Mouse (Mus musculus) kidney, embryonic 15.5 days (tissue): ENCODE data around the gene Lnx1. TPM values are rescaled to one million over a fixed set of nuclear protein-coding genes. Genes with fewer than 3 reads are reported as not detected.

Experiments
- ATAC-seq: fragments of 200-750 bp; cut with Nextera tagmentation; replicated peaks from 2 replicates; pipeline ENCODE4 v1.8.0; 2017; ENCODE audit warnings: moderate TSS enrichment; ENCODE audit not compliant: low FRiP score
- H3K27ac ChIP-seq: fragments of 300-500 bp; sonication (generic); 2 replicates; pipeline ENCODE4 v1.5.1; 2015; ENCODE audit warnings: mild to moderate bottlenecking, inconsistent platforms
- H3K27me3 ChIP-seq: fragments of 300-500 bp; sonication (generic); 2 replicates; pipeline ENCODE4 v1.6.1; 2015; ENCODE audit warnings: inconsistent platforms
- H3K36me3 ChIP-seq: fragments of 300-500 bp; sonication (generic); 2 replicates; pipeline ENCODE4 v1.6.1; 2015; ENCODE audit warnings: inconsistent platforms
- H3K4me1 ChIP-seq: fragments of 300-500 bp; sonication (generic); 2 replicates; pipeline ENCODE4 v1.6.1; 2015; ENCODE audit warnings: inconsistent platforms
- H3K4me2 ChIP-seq: fragments of 300-500 bp; sonication (generic); 2 replicates; pipeline ENCODE4 v1.6.1; 2015; ENCODE audit warnings: moderate library complexity, mild to moderate bottlenecking, inconsistent platforms
- H3K4me3 ChIP-seq: fragments of 300-500 bp; sonication (generic); replicated peaks from 2 replicates; pipeline ENCODE4 v1.5.1; 2015; ENCODE audit warnings: mild to moderate bottlenecking, inconsistent platforms
- H3K9ac ChIP-seq: fragments of 300-500 bp; sonication (generic); 2 replicates; pipeline ENCODE4 v1.6.1; 2015; ENCODE audit warnings: mild to moderate bottlenecking, inconsistent platforms
- H3K9me3 ChIP-seq: fragments of 300-500 bp; sonication (generic); replicated peaks from 2 replicates; pipeline ENCODE4 v1.6.1; 2016; ENCODE audit warnings: inconsistent platforms
- WGBS: fragments of 180-500 bp; shearing (Covaris S2); methylation state at CpG from one replicate; pipeline ENCODE4 v1.1.7; 2015; ENCODE audit warnings: mixed read lengths; 5-methylcytosine and 5-hydroxymethylcytosine counted together
- polyA plus RNA-seq: library from polyadenylated mRNA; unstranded; fragments of >200 nt; fragmentation: Nextera tagmentation; extraction: Ambion mirVana; gene quantifications from 2 replicates; pipeline ENCODE4 v1.2.1, GENCODE M21; 2015

The Lnx1 gene
- polyA plus RNA-seq, 1 experiment from 2014 or later, result 2.0 TPM

- H3K9me3 ChIP-seq, result no peaks in the 10 kb centered on the region
- no peak overlapping the region for H3K4me2 ChIP-seq
- no peak overlapping the region for H3K4me3 ChIP-seq
- H3K4me1 ChIP-seq, result no peaks in the 10 kb centered on the region
- WGBS, result 68% methylated on average over 7 of the region's 7 CpGs
- no peak overlapping the region for H3K9ac ChIP-seq
- no peaks in the 10 kb centered on the region for H3K36me3 ChIP-seq
- H3K27ac ChIP-seq, result no peak overlapping the region
- no peak for ATAC-seq
- no peaks in the 10 kb centered on the region for H3K27me3 ChIP-seq
Observed at GRCm38 (mm10) chr5:74694390-74694801, 8.3 kb downstream of the Lnx1 start.

- 69% methylated on average over 2 of the region's 2 CpGs for WGBS
- no peak overlapping the region for H3K4me3 ChIP-seq
- H3K27ac ChIP-seq, result no peak overlapping the region
Observed at GRCm38 (mm10) chr5:74693836-74694235, 8.9 kb downstream of the Lnx1 start.

DNA sequence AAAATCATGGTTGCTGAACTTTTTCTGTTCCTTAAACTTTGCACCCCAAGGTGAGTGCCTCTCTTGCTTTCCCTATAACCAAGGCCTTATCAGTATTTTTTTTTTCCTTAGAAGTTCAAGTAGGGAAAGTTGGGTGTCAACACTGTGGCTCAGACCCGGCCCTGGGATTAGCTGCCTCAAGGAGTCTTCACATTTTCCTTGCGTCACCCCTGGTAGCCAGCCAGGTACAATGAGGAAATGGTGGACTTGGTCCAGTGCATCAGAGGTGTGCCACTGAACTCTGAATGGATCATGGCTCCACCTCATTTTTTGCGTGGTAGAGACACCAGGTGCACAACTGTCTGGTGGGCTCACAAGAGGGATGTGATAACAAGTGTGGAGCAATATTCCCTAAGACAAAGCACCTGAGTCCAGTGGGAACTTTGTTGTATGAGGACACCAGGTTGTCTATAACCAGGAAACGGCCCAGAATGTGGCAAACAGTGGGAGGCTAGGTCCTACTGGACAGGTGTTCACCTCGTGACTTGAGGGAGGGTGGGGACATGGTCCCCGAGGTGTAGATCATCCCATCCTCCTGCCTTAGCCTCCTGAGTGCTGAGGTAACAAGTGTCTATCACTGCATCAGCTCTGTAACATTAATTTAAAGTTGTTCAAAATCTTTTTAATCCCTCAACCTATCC is 10.2 kb downstream of the Lnx1 start:
- H3K27ac ChIP-seq, result no peak overlapping the region
- 86% methylated on average over 6 of the region's 6 CpGs for WGBS
- no peak for ATAC-seq

More at GRCm38 (mm10) chr5:74693836-74694235, 8.9 kb downstream of the Lnx1 start:
- no peak overlapping the region for H3K9ac ChIP-seq
- no peaks in the 10 kb centered on the region for H3K27me3 ChIP-seq
- no peak overlapping the region for H3K4me2 ChIP-seq
- H3K4me1 ChIP-seq, result no peaks in the 10 kb centered on the region
- no peak for ATAC-seq
- no peaks in the 10 kb centered on the region for H3K9me3 ChIP-seq
- no peaks in the 10 kb centered on the region for H3K36me3 ChIP-seq

DNA sequence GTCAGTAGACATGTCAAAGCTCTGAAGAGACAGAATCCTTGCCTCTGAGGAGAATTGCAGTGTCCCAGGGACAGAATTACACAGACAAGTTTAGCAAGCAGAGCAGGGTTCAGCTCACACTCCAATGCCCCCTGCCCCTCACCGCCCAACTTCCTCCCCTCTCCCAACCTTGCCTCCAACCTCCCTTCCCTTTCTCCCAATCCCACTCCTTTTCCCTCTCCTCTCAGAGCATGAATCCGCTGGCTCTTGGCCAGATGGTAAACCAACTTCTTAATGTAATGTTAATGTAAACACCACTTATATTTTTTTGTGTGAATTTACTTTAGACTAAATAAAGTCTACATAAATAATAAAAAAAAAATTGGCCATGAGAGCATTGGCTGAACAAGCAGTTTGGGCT is 13.9 kb downstream of the Lnx1 start:
- H3K27ac ChIP-seq, result no peak overlapping the region
- H3K4me2 ChIP-seq, result no peak overlapping the region
- H3K9me3 ChIP-seq, result no peaks in the 10 kb centered on the region
- no peaks in the 10 kb centered on the region for H3K27me3 ChIP-seq
- H3K36me3 ChIP-seq, result no peaks in the 10 kb centered on the region
- ATAC-seq, result no peak
- H3K4me3 ChIP-seq, result no peak overlapping the region
- WGBS, result 78% methylated on average over 2 of the region's 2 CpGs
- no peak overlapping the region for H3K9ac ChIP-seq
- H3K4me1 ChIP-seq, result no peaks in the 10 kb centered on the region

More for the DNA sequence above, 10.2 kb downstream of the Lnx1 start:
- no peak overlapping the region for H3K4me3 ChIP-seq
- H3K4me2 ChIP-seq, result no peak overlapping the region
- H3K9ac ChIP-seq, result no peak overlapping the region
- no peaks in the 10 kb centered on the region for H3K4me1 ChIP-seq
- H3K36me3 ChIP-seq, result no peaks in the 10 kb centered on the region
- H3K27me3 ChIP-seq, result no peaks in the 10 kb centered on the region
- H3K9me3 ChIP-seq, result no peaks in the 10 kb centered on the region

- Histone ChIP-seq H3K4me2 (no peak overlapping the region), H3K27me3 (no peaks in the 10 kb centered on the region), H3K36me3 (no peaks in the 10 kb centered on the region), H3K4me3 (no peak overlapping the region), H3K9me3 (no peaks in the 10 kb centered on the region), H3K9ac (no peak overlapping the region), H3K27ac (no peak overlapping the region), H3K4me1 (no peaks in the 10 kb centered on the region)
- 78% methylated on average over 5 of the region's 5 CpGs for WGBS
- no peak for ATAC-seq
Observed at GRCm38 (mm10) chr5:74684944-74685343, 17.8 kb downstream of the Lnx1 start.

GRCm38 (mm10) chr5:74683832-74684231 is 18.9 kb downstream of the Lnx1 start:
- H3K4me2 ChIP-seq, result no peak overlapping the region

GRCm38 (mm10) chr5:74682735-74683134 is 20.0 kb downstream of the Lnx1 start:
- H3K27me3 ChIP-seq, result no peaks in the 10 kb centered on the region
- no peak overlapping the region for H3K4me3 ChIP-seq
- no peak overlapping the region for H3K4me2 ChIP-seq
- no peaks in the 10 kb centered on the region for H3K4me1 ChIP-seq
- H3K27ac ChIP-seq, result no peak overlapping the region
- WGBS, result 100% methylated on average over 1 of the region's 1 CpGs
- H3K9me3 ChIP-seq, result no peaks in the 10 kb centered on the region
- no peaks in the 10 kb centered on the region for H3K36me3 ChIP-seq
- ATAC-seq, result no peak
- no peak overlapping the region for H3K9ac ChIP-seq

More at GRCm38 (mm10) chr5:74683832-74684231, 18.9 kb downstream of the Lnx1 start:
- ATAC-seq, result no peak
- H3K4me1 ChIP-seq, result no peaks in the 10 kb centered on the region
- 62% methylated on average over 2 of the region's 2 CpGs for WGBS
- H3K27ac ChIP-seq, result no peak overlapping the region
- H3K9me3 ChIP-seq, result no peaks in the 10 kb centered on the region
- no peak overlapping the region for H3K9ac ChIP-seq
- H3K4me3 ChIP-seq, result no peak overlapping the region
- H3K36me3 ChIP-seq, result no peaks in the 10 kb centered on the region
- no peaks in the 10 kb centered on the region for H3K27me3 ChIP-seq

DNA sequence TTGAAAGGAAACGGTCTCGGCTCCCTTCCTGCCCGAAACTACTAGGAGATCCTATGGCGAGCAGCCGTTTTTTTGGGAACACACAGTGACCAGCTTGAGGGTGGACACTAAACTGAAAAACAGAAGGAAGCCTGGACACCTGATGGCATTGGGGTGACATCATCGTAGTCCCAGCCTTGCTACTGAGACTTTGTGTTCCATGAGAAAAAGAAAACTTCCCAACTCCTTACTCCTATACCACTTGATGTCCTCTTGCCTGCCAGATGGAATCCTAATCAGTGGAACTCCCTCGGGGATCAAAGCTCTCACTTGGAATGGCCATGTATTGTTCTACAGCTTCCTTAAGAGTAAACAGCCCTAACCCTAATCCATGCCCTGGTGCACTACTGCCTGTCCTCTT is 23.1 kb downstream of the Lnx1 start:
- 79% methylated on average over 7 of the region's 7 CpGs for WGBS
- Histone ChIP-seq H3K27ac (no peak overlapping the region), H3K4me2 (no peak overlapping the region), H3K9ac (no peak overlapping the region), H3K36me3 (no peaks in the 10 kb centered on the region), H3K4me1 (no peaks in the 10 kb centered on the region), H3K27me3 (no peaks in the 10 kb centered on the region), H3K4me3 (no peak overlapping the region), H3K9me3 (no peaks in the 10 kb centered on the region)
- no peak for ATAC-seq

DNA sequence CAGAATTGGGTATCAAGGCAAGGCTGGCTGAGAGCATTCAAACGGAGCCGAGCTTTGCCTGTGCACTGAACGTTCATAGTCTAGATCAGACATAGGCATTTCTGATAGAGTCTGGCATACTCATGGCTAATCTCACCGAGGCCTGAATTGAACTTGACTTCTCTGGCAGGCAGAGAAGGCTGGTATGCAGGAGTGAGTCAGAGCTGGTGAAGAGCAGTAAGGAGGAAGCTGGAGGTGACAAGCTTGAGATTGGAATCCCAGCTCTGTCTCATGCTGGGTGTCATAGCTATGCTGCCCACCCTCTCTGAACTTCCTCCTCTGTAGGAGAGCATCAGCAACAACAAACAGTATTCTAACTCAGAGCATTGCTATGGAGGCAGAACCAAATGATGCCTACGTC is 24.0 kb downstream of the Lnx1 start:
- Histone ChIP-seq H3K4me3 (no peak overlapping the region), H3K9me3 (no peaks in the 10 kb centered on the region), H3K36me3 (no peaks in the 10 kb centered on the region), H3K27me3 (no peaks in the 10 kb centered on the region), H3K27ac (no peak overlapping the region), H3K9ac (no peak overlapping the region), H3K4me2 (no peak overlapping the region), H3K4me1 (no peaks in the 10 kb centered on the region)
- WGBS, result 88% methylated on average over 5 of the region's 5 CpGs
- ATAC-seq, result no peak

- no peak overlapping the region for H3K9ac ChIP-seq
- no peak for ATAC-seq
- no peaks in the 10 kb centered on the region for H3K27me3 ChIP-seq
- no peak overlapping the region for H3K27ac ChIP-seq
- WGBS, result 75% methylated on average over 19 of the region's 19 CpGs
- H3K4me1 ChIP-seq, result no peaks in the 10 kb centered on the region
- H3K4me2 ChIP-seq, result no peak overlapping the region
- H3K9me3 ChIP-seq, result no peaks in the 10 kb centered on the region
- no peaks in the 10 kb centered on the region for H3K36me3 ChIP-seq
- no peak overlapping the region for H3K4me3 ChIP-seq
Observed at GRCm38 (mm10) chr5:74677399-74678338, 25.0 kb downstream of the Lnx1 start.

DNA sequence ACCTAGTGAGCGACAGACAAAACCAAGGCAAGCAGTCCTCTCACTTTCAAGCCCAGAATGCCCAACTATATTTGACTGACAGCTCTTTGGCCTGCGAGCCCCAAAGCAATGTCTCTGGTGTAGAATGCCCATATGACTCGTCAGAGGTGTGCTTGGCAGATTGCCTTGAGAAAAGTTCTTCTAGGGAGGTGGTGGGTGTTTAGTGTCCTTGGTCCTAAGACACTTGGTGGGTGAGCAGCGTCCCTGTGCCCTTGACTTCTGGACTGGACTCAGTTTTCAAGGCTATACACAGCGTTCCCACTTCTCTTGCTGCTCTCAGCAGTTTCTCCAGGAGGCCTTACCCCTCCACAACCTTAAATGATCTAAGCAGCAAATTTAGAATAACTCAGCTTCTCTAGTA is 30.2 kb downstream of the Lnx1 start:
- H3K36me3 ChIP-seq, result no peaks in the 10 kb centered on the region

GRCm38 (mm10) chr5:74670877-74671276 is 31.8 kb downstream of the Lnx1 start:
- Histone ChIP-seq H3K4me3 (no peak overlapping the region), H3K9ac (no peak overlapping the region), H3K4me1 (no peaks in the 10 kb centered on the region), H3K27me3 (no peaks in the 10 kb centered on the region), H3K27ac (no peak overlapping the region), H3K9me3 (no peaks in the 10 kb centered on the region), H3K36me3 (no peaks in the 10 kb centered on the region), H3K4me2 (no peak overlapping the region)
- no peak for ATAC-seq
- 87% methylated on average over 3 of the region's 3 CpGs for WGBS

More for the DNA sequence above, 30.2 kb downstream of the Lnx1 start:
- Histone ChIP-seq H3K9ac (no peak overlapping the region), H3K4me3 (no peak overlapping the region), H3K27me3 (no peaks in the 10 kb centered on the region), H3K27ac (no peak overlapping the region), H3K9me3 (no peaks in the 10 kb centered on the region), H3K4me2 (no peak overlapping the region), H3K4me1 (no peaks in the 10 kb centered on the region)
- WGBS, result 93% methylated on average over 5 of the region's 5 CpGs
- ATAC-seq, result no peak
